Mouse (Mus musculus): ENCODE measurements around the gene Slc44a5. TPM values are rescaled to one million over a fixed set of nuclear protein-coding genes. Genes with fewer than 3 reads are reported as not detected.

Slc44a5 gene
- total RNA-seq, 2 experiments from 2014 or later = 0.13 to 0.17 TPM

DNA sequence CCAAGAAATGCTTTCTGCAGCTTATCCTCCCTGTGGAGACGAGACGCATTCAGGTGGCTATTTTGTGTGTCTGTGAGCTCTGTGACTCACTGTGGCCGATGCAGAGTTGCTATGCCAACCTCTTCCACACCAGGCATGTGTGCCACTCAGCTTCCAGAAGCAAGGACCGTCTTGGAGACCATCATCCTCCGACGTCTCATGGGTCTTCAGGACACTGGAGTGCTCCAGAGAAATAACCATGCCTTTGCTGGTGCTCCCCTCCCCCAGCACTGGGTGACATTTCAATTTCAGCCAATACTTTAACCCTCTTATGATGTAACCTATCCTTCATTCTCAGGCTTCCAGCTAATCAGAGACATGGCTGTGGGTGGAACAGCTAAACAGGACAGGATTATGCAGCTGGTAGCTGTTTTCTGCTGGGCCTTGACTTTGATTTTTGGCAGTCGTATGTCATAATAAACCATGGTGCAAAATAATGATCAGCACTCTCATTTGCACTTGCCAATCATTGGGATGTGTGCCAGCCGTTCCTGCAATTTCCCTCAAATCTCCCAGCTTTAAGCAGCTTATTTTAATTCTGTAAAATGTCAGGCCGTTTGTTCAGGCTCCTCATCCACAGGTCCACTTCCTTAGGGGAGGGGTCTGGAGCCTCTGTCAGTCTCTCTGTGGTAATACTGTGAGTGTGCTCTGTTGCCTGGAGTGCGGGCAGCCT, 198.8 kb downstream of the Slc44a5 start:
- DNase-seq = no peak

DNA sequence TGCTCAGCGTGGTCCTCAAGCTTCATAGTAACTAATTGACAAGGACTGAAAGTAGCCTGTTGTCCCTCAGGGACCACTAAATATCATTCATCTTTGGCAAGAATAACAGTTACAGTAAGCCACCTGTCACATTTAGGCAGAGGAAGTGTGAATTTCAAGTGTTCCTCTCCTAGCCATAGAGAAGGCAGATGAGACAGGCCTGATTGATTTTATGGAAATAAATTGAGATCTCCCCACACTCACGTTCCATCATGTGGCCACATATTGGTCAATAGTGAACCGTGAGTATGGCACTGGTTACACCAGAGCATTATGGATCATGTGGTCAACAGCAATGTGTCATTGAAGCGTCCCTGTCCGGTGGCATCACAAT, 199.3 kb downstream of the Slc44a5 start:
- DNase-seq = no peak

DNA sequence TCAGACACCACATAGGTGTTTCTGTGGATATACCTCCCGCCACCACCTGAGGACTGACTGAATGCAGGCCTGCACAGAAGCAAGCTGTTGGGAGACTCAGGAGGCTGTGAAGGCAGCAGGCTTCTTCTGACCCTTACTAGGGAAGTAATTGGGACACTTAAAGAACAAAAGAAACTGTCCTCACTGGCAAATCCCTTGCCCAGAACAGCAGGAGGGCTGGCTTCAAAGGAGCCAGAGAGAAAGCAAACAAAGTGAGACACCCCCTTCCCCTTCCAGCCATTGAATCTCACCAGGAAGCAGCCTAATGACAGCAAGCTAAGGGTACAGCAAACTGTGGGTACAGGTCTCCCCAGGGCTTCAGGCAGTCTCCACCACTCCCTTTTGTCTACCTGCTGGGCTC, 200.3 kb downstream of the Slc44a5 start:
- no peak for DNase-seq

DNA sequence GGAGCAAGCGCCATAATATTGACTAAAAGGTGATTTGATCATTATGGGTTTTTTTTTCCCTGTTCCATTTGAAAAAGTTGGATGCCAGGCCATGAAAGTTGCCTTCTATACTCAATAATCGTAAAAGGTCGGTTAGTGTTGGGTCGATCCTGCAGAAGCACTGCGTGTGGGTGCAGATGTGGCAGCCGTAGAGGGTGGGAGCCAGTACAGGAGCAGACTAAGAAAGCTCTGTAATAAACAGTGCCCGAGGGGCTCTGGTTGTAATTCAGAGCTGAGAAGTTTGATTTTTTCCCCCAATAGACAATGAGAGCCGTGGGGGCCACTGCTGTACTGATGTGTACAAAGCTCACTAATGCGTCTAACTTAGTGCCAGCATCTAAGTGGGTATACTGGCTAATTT, 200.8 kb downstream of the Slc44a5 start:
- no peak for DNase-seq

DNA sequence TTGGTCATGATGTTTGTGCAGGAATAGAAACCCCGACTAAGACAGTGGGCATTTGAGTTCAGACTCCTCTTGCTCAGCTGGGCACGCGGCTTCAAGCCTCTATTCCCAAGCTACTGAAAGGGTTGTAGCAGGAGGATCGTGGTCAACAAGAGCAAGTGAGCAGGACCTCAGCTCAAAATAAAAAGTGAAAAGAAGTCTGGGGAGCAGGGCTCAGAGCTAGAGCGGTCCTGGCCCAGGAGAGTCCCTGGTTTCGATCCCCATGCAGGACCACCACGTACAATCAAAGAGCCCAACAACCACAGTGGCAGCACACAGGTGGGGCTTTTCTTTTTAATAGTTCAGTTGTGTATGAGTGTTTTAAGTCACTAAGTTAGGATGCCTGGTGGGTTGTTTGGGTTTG, 201.5 kb downstream of the Slc44a5 start:
- no peak for DNase-seq

DNA sequence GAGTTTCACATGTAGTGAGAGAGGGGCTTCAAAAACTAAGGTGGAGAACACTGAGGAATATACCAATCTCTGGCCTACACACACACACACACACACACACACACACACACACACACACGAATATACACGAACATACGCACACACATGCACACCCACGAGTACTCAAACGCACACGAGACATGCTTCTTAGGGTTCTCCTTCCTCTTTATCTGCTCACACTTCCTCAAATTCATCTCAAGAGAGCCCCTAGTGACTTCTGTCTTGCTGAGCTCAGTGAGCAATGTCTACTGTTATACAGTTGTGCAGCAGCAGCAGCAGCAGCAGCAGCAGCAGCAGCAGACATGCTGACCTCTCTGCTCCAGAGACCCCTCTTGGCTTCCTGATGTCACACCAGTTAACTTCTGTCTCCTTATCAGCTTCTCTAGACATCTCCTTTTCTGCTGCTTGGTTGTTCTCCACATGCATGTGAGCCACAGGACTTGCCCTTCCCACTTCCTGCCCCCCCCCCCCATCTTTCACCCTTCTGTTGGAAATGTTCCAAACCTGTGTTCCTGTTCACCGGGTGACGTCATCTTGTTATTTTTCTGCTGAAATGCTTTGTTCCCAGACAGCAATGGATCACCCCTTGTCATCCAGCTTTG, 204.5 kb downstream of the Slc44a5 start:
- DNase-seq = no peak

DNA sequence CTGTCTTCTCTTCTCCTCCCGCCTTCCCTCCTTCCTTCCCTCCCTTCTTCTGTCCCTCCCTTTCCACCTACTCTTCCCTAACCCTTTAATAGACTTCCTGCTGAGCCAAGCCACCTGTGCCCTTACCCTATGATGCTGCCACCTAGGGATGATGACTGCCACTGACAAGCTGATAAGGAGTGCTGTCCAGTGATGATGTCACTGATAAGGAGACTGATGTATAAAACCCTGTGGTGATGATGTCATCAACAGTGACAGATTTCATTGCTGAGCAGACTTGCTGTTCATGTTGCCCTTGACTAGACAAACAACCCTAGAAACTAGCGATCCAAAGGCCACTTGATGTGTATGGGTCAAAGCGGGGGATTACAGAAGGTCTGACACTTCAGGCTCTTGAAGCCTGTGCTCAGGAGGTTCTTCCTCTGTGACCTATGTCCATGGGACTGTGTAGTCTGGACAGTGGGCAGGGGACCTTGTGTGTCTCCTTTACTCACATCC, 206.2 kb downstream of the Slc44a5 start:
- DNase-seq = no peak

DNA sequence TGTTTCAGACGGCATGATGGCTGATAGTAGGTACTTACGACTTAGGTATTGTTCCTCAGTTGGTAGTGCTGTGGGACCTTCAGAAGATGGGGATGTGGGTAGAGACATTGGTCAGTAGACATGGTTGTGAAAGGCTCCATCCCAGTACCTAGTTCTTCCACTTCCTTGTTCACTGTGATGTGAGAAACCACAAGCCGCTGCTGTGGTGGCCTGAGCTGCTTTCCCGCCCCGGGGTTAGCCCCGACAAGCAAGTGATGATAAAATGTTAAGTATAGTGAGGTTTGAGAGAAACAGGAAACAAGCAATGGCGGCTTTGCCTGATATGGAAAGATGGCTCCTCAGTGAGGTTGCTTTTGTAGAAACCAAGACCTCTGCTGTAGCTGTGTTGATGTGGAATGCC, 209.8 kb downstream of the Slc44a5 start:
- DNase-seq = peak in 1 of 2 experiments; percentile 7

DNA sequence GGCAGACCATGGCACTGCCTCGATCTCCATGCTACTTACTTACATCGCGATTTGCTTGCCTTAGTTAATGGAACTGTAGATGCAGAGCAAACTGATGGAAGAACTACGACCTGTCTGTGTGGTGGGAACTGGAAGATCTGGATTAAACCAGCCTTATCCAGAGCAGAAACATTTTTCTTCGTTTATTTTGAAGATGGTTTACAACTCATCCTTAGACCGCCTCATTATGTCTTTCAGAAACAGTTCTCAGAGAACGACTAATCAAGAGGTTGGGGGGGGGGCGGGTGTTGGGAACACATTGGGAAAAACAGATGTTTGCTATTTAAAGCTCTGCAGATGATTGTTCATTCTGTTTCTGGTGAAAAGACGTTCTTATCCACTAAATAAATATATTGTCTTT, 210.7 kb downstream of the Slc44a5 start:
- no peak for DNase-seq

DNA sequence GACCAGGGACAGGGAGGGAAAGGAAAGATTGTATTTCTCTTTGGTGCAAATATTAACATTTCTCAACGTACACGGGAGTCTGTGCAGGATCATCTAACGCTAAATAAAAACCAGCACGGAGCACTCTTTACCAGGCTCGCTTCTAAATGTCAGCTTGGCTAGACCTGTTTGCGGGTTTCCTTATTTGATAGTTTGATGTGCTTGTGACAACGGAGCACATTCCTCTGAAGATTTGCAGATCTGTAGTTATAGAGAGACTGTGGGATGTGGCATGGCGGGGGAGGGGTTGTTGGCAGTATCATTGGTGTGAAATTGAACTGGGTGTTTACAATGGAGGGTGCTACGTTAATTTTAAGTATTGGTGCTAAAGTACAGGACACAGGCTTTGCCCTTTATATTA, 215.4 kb downstream of the Slc44a5 start:
- DNase-seq = no peak

DNA sequence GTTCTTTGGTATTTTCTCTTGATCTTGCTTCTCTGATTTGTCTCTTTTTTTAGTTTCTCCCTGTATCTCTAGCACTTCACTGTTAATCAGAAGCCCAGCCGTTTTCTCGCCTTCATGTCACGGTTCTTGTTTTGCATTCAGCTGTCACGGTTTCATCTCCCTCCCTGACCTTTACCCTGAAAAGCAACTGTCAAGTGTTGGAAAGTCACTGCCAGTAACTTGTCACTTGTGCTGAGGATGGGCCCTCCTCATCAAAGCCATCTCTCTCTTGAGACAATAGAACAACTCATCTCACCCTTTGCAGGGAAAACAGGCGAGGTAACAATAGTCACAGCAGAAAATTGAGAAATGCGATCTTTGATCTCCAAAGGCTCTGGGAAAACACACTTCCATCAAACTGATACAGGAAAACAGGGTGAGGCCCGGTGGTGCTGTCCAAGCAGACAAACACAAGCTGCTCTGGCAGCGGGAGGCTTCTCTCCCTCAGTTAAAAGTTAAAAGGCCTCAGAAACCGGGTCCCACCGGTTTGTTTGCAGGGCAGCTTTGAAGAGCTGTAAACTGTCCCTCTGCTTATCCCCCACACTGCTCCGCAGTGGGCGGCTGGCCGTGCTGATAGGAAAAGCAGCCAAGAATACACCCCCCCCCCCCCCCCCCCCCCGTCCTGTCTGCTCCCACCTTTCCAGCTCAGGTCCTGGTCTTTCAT, 219.2 kb downstream of the Slc44a5 start:
- DNase-seq = no peak

DNA sequence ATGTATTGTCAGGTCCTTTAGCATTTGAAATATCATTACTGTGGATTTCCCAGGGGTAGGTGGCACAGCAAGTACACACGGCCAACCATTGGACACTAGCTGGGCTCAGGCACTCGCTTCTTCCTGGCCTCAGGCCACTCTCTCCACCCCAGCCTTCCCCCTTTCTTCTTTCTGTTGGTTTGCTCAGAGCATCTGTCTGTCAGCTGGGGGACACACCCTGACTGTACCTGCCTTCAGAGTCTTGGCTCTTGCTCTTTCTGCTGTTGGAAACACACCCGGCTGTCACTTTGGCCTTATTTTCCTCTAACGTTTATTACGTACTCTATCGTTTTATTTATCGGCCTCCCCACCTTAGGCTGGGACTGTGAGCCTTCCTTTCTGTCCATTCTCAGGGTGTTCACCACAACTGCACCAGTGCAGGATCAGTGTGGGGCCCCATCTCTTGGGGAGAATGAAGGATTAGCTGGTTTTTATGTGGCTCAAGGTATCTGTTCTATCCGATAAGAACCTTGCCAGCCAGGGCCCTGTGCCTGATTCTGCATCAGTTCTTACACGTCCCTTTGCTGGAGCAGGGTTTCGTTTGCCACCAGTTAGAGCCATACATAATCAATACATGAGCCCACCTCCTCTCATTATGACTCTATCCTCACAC, 220.1 kb downstream of the Slc44a5 start:
- no peak for DNase-seq

DNA sequence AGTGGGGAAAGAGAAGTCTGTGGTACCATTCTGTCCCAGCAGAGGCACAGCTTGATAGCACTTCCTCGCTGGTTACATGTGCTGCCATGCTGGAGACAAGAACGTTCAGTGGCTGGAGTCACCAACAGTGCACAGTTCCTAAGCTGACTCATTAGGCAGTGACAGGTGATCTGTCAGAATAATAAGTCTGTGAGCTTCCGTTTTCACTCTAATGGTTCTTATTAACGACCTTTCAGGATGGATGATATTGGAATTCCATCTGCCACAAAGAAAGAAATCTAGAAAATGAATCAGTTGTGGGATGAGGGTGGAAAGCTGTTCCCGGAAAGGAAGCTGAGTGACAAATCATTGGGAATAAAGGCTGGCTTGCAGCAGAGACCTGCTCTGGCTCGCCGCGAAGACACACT, 227.2 kb downstream of the Slc44a5 start:
- DNase-seq = no peak

DNA sequence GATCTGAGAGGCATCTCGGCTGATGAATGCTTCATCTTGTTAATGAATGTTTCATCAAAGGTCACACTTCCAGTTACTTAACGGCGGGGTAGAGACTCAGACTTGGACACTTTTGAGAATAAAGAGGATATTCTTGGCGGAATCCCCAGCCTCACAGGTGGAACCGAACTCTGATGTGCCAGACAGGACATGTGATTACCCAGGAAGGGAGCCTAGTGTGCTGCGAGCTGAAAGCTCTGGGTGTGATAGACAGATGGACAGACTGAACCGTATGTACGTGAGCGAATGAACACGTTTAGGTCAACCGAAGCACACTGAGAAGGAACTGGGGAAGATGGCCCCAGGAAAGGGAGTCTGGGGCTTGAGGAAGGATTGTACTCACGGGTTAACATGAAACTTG, 228.6 kb downstream of the Slc44a5 start:
- no peak for DNase-seq

DNA sequence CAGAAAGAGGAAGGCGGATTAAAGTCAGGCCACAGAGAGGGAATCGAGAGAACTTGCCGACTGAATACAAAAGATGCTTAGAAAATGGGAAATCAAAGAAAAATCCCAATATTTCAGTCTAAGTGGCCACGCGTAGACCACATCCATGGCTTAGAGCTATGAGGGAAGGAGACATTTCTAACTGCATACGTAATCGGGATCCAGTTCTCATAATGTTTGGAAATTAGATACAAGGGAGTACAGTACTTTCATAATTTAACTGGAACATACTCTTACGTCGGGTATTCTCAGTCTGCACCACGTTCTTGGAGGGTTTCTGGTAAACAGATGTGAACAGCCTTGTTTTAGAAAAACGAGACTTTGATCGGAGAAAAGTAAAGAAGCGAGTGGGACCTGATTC, 229.1 kb downstream of the Slc44a5 start:
- DNase-seq = no peak

DNA sequence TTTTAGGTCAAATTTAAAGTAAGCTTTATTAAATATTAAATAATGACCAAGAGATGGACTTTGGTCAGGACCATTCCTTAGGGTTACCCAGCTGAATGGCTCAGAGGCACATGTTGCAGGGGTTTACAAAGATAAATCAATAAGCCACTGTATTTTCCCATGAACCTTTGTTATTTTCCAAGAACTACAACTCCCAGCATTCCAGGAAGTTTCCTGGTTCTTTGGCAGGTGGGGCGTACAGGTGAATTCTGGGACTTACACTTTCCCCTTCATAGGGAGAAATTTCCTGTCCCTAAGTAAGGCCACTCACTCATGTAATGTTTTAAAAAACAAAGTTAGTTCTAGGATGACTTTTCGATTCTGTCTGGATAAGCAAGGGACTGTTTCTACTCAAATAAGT, 235.2 kb downstream of the Slc44a5 start:
- no peak for DNase-seq

DNA sequence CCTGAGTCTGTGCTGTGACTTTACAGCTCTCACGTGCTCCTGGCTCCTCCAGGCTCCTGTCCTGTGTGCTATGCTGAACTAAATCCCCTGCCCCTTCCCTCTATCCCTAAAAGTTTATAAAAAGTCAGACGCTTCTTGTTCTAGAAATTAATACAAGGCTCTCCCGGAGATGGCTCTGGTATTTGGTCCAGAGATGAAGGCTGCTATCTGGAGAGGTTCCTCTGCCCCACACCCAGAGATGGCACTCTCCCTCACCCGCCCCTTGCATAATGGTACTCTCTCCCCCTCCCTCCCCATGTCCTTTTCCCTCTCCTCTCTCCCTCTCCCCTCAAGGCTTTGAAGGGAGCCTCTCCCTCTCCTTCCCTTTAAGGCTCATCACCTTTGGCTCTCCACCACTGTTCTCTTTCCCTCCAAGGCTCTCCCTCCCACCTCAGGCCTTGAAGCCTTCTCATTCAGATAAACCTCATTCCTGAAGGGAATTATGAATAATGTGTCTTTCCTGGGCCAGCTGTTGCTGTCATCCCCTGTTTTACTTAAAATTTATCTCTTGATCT, 236.0 kb downstream of the Slc44a5 start:
- no peak for DNase-seq

DNA sequence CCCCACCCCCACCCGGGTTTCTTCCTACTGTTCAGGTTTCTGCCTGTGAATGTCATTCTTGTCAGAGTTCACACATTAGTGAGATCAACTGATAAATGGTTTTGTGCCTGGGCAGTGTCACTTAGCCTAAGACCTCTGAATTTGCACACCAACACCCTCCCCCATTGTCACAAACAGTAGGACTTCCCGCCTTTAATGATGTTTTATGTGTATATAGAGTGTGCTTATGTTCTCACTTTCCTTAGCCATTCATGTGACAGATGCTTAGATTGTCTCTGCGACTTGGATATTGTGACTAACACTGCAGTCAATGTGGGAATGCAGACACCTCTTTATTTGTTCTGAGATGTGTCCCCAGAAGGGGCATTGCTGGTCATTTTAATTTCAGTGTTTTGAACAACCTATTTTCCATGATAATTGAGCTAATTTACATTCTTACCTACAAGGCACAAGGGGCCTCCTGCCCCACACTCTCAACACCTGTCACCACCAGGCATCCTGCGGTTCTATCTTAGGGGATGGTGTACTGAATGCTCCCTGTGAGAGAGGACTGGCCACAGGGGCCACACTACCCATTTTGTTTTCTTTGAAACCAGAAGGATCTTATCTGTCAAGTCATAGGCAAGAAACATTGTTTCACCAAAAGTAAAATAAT, 236.7 kb downstream of the Slc44a5 start:
- no peak for DNase-seq

DNA sequence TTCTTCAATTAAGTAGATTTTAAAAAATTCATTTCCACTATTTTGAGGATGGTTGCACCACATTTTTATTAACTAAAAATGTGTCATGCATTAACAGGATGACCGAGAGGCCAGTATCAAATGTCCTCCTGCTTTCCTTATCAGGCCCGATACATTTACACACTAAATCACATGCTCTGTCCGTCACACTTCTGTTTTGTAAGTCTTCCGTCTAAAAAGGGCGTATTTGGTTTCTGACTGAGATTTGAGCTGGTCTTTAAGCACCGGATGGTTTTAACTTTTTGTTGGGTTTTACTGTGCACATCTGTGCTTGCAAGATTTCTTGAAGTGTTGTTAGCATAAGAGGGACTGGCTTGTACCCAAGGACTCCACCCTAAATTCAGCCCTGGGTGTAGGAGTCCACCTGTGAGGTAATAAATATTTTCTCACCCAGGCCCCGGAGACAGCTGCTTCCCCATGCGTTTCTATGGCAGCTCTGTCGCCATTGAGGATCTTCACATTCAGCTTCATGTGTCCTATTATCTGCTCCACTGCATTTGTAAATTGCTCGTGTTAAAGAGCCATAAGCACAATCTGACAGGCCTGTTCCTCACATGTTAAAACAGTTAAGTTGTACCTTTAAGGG, 237.3 kb downstream of the Slc44a5 start:
- no peak for DNase-seq

DNA sequence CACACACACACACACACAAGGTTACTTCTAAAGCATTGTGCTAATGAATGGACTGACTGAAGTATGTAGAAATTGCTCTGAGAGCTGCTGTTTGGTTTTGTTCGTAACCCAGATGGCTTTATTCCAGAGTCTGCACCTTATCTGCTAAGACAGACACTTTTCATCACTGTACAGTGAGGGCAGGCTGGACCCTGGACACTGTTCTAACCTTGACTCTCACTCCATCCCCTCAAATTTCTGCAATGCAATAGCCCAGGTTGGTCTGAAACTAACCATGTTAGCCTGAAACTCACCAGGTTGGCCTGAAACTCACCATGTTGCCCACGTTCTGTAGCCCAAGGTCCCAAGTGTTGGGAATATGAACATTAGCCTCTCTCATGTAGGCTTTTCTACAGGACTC, 239.3 kb downstream of the Slc44a5 start:
- DNase-seq = no peak

DNA sequence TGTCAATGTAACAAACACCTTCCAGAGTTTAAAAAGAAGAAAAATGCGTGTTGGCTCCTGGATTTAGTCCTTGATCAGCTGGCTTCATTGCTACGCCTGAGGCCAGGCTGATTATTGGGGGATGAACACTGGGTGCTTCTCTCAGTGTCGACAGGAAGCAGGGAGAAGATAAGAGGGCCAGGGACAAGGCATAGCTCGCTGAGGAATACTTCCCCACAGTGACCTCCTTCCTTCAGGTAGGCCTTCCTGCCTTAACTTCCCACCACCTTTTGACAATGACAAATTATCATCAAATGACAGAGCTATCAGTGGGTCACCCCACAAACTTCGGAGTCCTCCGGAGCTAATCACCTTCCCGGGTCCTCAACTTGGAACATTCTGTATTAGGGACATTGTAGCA, 242.1 kb downstream of the Slc44a5 start:
- peak in 1 of 2 experiments; percentile 3 for DNase-seq

DNA sequence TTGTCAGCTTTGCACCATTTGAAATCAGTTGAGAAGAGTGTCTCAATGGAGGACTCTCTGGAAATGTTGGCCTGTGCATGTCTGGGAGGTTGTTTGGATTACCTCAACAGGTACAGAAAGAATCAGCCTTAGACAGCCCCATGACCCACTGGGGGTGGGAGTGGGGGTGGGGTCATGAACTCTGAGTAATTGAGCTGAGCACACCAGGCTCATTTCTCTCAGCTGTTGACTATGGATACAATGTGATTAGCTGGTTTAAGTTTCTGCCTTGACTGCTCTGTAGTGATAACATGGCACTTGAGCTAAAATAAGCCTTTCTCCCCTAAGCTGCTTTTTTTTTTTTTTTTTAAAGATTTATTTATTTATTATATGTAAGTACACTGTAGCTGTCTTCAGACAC, 242.5 kb downstream of the Slc44a5 start:
- no peak for DNase-seq
